Mouse (Mus musculus): Measurements from ENCODE around the gene Nol10.

DNA sequence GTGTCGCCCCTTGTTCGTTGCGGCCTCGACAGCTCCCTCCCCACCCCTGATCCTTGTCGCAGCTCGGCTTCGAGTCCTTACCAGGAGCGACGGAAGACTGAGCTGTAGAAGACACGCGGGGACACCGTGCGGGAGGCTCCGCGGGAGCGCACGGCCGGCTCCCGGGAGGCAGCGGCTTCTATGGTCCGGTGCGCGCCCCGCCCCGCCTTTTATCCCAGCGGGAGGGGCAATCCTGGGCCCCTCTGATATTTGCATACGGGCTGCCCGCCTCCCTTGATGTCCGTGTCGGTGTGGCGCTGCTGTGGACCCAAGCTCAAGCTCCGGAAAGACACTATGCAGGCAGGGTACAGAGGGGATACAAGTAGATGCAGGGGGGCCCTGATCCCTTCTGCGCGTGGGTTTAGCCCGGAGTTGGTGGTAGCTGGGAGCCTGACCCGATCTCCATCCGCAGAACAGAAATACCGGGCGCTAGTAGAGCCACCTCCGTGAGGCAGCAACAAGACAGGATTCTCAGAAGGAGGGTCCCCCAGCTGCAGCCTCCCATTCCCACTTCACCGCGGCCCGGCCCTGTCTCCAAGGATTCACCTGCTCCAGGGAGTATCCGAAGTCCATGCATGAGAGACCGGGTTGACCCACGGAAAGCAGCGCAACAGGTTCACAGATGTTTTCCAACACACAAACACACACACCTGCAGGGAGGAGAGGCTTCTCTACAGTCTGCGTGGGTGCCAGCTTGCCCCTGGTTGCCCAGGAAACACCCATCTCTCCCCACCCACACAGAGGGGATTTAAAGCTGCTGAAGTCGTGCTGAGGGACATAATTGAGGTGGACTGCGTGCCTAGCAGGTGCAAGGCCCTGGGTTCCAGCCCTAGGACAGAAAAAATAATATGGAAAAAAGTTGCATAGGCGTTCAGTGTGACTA lies 23.4 kb upstream of the Nol10 start:
- TF ChIP-seq POLR2A (IDR thresholded peaks at IDR 0.05; ENCODE audit: extremely low read depth, insufficient read depth, low read length) (no peak), CTCF (IDR thresholded peaks at IDR 0.05; ENCODE audit: extremely low read depth, insufficient read depth, low read length) (no peak)

All from cortical plate, adult 2 months (tissue).